Mouse (Mus musculus): ENCODE measurements around the gene Chmp2a. TPM values are rescaled to one million over a fixed set of nuclear protein-coding genes. Genes with fewer than 3 reads are reported as not detected.

Gene Chmp2a
- total and polyA plus RNA-seq, 3 experiments: 100 to 180 TPM; not detected in 1

DNA sequence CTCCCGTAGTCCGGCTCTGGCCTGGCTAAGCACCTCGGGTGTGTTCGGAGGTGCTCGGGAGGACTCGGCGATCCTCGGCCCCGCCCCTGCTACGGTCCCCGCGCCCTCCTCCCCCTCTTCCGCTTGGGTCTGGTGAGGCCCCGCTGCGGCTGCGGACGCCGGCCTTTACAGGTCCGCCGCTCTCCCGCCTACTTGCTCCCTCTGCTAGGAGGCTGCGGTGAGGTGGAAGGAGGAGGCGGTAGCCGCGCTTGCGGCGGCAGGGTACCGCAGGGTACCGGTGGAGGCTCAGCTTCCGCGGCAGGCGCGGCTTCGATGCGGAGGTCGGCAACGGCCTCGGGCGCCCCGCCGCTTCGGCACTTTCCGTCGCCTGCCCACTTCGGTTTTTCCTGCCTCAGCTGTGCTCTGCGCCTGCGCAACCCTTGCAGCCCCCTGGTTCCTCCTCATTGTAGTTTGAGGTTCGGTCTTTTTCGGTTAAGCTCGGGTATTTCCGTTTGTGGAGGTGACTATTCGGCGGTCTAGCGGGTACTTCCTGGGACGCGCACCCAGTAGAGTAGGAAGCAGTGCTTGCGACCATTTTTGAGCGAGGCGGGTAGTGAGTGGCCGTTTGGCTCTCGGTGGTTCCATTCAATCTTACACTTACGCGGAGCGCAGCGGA, 3.4 kb upstream of the Chmp2a start, which contains the start of gene Ube2m (continued):
- TF ChIP-seq TBP (IDR thresholded peaks at IDR 0.05; ENCODE audit: low read depth, low read length) (peak; percentile 58), ETS1 (IDR thresholded peaks at IDR 0.05; ENCODE audit: low read depth, low read length) (peak; percentile 34; the same call in 1 of the 2 replicates), ZMIZ1 (IDR thresholded peaks at IDR 0.05; ENCODE audit: low read depth, low read length) (peak; percentile 80)

- Histone ChIP-seq H3K79me2 (ENCODE audit: control insufficient read depth, insufficient read depth, low read length, poor library complexity) (peaks cover 25% of the 10 kb centered on the region), H3K27ac (ENCODE audit: control insufficient read depth, low read depth, low read length) (peak overlapping the region; percentile 71), H3K9me3 (replicated peaks; ENCODE audit: insufficient read depth, low read length) (no peaks in the 10 kb centered on the region), H3K4me1 (ENCODE audit: control insufficient read depth in 1 of 2, insufficient read depth in 2 of 2, low read length in 2 of 2) (peaks cover 5 to 28% of the 10 kb centered on the region in 2 experiments; a peak in 3 of 4 replicates), H3K4me3 (ENCODE audit: control insufficient read depth in 1 of 2, insufficient read depth in 1 of 2, low read depth in 2 of 2, low read length in 2 of 2) (peak overlapping the region; percentile 95 to 97), H3K27me3 (ENCODE audit: control insufficient read depth in 1 of 2, insufficient read depth in 2 of 2, low read length in 2 of 2) (no peaks in the 10 kb centered on the region), H3K36me3 (ENCODE audit: control insufficient read depth in 1 of 2, insufficient read depth in 2 of 2, low read length in 2 of 2) (peaks cover 0 to 14% of the 10 kb centered on the region in 2 experiments; a peak in 2 of 4 replicates), H3K9ac (ENCODE audit: control insufficient read depth, low read depth, low read length, poor library complexity, severe bottlenecking) (peak overlapping the region; percentile 98)
- peak; percentile 12; the same call in 1 of the 2 replicates for TF ChIP-seq SIN3A (IDR thresholded peaks at IDR 0.05; ENCODE audit: low read length)
- TF ChIP-seq CTCF (IDR thresholded peaks at IDR 0.05 in 2 of 3, conservative IDR thresholded peaks at IDR 0.05 in 1 of 3; ENCODE audit: control insufficient read depth in 1 of 3, insufficient read depth in 1 of 3, low read depth in 2 of 3, low read length in 3 of 3, poor library complexity in 1 of 3, severe bottlenecking in 1 of 3): no peak
- DNase-seq (ENCODE audit: low read depth, low spot score): no peak
Observed at GRCm38 (mm10) chr7:13037366-13037765, 2.8 kb upstream of the Chmp2a start.

DNA sequence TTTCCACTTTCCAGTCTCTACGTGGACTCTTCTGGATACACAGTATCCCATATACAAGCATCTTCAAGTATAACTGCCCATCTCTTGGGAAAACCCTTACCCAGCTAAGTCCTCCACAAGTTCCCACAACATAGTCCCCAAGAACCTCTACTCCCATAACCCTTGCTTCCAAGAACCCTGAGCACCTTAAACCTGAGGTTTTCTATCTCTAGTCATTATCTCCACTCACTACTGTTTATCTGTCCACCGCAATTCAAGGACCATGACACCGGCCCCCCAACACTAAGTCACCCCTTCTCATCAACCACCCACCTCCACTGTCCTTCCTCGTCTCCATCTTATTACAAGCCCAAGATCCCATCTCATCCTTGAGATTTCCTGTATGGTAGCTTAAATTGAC, 2.2 kb upstream of the Chmp2a start:
- peak; percentile 41 for DNase-seq (ENCODE audit: low read depth, low spot score)
- H3K27me3 ChIP-seq (ENCODE audit: control insufficient read depth in 1 of 2, insufficient read depth in 2 of 2, low read length in 2 of 2): no peaks in the 10 kb centered on the region
- H3K4me1 ChIP-seq (ENCODE audit: control insufficient read depth in 1 of 2, insufficient read depth in 2 of 2, low read length in 2 of 2): peaks cover 5 to 30% of the 10 kb centered on the region in 2 experiments; a peak in 3 of 4 replicates
- peaks cover 0 to 14% of the 10 kb centered on the region in 2 experiments; a peak in 2 of 4 replicates for H3K36me3 ChIP-seq (ENCODE audit: control insufficient read depth in 1 of 2, insufficient read depth in 2 of 2, low read length in 2 of 2)
- no peaks in the 10 kb centered on the region for H3K9me3 ChIP-seq (replicated peaks; ENCODE audit: insufficient read depth, low read length)
- H3K9ac ChIP-seq (ENCODE audit: control insufficient read depth, low read depth, low read length, poor library complexity, severe bottlenecking): peak overlapping the region; percentile 98
- H3K79me2 ChIP-seq (ENCODE audit: control insufficient read depth, insufficient read depth, low read length, poor library complexity): peaks cover 25% of the 10 kb centered on the region
- H3K27ac ChIP-seq (ENCODE audit: control insufficient read depth, low read depth, low read length): peak overlapping the region; percentile 71
- H3K4me3 ChIP-seq (ENCODE audit: control insufficient read depth in 1 of 2, insufficient read depth in 1 of 2, low read depth in 2 of 2, low read length in 2 of 2): peak overlapping the region; percentile 95 to 97
- TF ChIP-seq NRF1 (IDR thresholded peaks at IDR 0.05; ENCODE audit: insufficient read depth, low read depth, low read length, poor library complexity, severe bottlenecking) (no peak), MXI1 (IDR thresholded peaks at IDR 0.05; ENCODE audit: low read depth, low read length) (0 out of 2 replicates have a peak, but pooled peaks have one; percentile 27), MAX (IDR thresholded peaks at IDR 0.05; ENCODE audit: low read length) (no peak), ZNF384 (IDR thresholded peaks at IDR 0.05; ENCODE audit: low read depth, low read length) (no peak), GATA1 (IDR thresholded peaks at IDR 0.05; ENCODE audit: low read depth, low read length) (peak; percentile 37; the same call in 1 of the 2 replicates), ZC3H11A (IDR thresholded peaks at IDR 0.05; ENCODE audit: low read depth, low read length) (no peak), TCF12 (IDR thresholded peaks at IDR 0.05; ENCODE audit: low read depth, low read length) (no peak), MYB (IDR thresholded peaks at IDR 0.05; ENCODE audit: low read depth, low read length) (no peak), ELF1 (IDR thresholded peaks at IDR 0.05; ENCODE audit: low read depth, low read length) (no peak), CTCF (IDR thresholded peaks at IDR 0.05 in 2 of 3, conservative IDR thresholded peaks at IDR 0.05 in 1 of 3; ENCODE audit: control insufficient read depth in 1 of 3, insufficient read depth in 1 of 3, low read depth in 2 of 3, low read length in 3 of 3, poor library complexity in 1 of 3, severe bottlenecking in 1 of 3) (no peak), SMC3 (IDR thresholded peaks at IDR 0.05; ENCODE audit: low read depth, low read length) (no peak)

All from MEL (cell line).